Mouse (Mus musculus) ES-Bruce4 (cell line): ENCODE measurements around the gene Thra.

Experiments
- CTCF ChIP-seq: IDR thresholded peaks from one replicate; pipeline ENCODE4 v1.8.1; 2011; ENCODE audit warnings: low read depth, low read length
- POLR2A ChIP-seq: IDR thresholded peaks from one replicate; pipeline ENCODE4 v1.8.1; 2011; ENCODE audit warnings: low read length; ENCODE audit not compliant: insufficient read depth

GRCm38 (mm10) chr11:98786359-98787214 is 46.1 kb downstream of the Thra start:
- TF ChIP-seq CTCF (peak; percentile 85), POLR2A (no peak)
